Mouse (Mus musculus) heart, postnatal 0 days (tissue): ENCODE data around the gene Urod. TPM values are rescaled to one million over a fixed set of nuclear protein-coding genes. Genes with fewer than 3 reads are reported as not detected.
A peak's percentile ranks its signal among the peaks of the same experiment; 100 is the strongest.

Source experiments
- ATAC-seq: fragments of 200-750 bp; cut with Nextera tagmentation; 2 replicates; pipeline ENCODE4 v1.8.0; 2017; ENCODE audit warnings: low read depth, moderate number of reproducible peaks, moderate library complexity; ENCODE audit not compliant: insufficient read depth
- DNase-seq: peaks from one replicate; pipeline ENCODE4 v3.0.0-alpha.2; 2016; ENCODE audit warnings: low spot score
- H3K27ac ChIP-seq: fragments of 300-500 bp; sonication (generic); 2 replicates; pipeline ENCODE4 v1.5.1; 2014; ENCODE audit warnings: low read depth, mild to moderate bottlenecking
- H3K27me3 ChIP-seq: fragments of 300-500 bp; sonication (generic); 2 replicates; pipeline ENCODE4 v1.6.1; 2014; ENCODE audit warnings: low read length, mixed read lengths; ENCODE audit not compliant: control insufficient read depth, insufficient read depth
- H3K36me3 ChIP-seq: fragments of 300-500 bp; sonication (generic); replicated peaks from 2 replicates; pipeline ENCODE4 v1.6.1; 2014; ENCODE audit warnings: low read length, mixed read lengths; ENCODE audit not compliant: control insufficient read depth, insufficient read depth
- H3K4me1 ChIP-seq: fragments of 300-500 bp; sonication (generic); 2 replicates; pipeline ENCODE4 v1.6.1; 2014; ENCODE audit warnings: antibody characterized with exemption; ENCODE audit not compliant: control insufficient read depth, insufficient read depth
- H3K4me2 ChIP-seq: fragments of 300-500 bp; sonication (generic); 2 replicates; pipeline ENCODE4 v1.6.1; 2014; ENCODE audit warnings: low read depth, mild to moderate bottlenecking, low read length, moderate library complexity
- H3K4me3 ChIP-seq: fragments of 300-500 bp; sonication (generic); 2 replicates; pipeline ENCODE4 v1.5.1; 2014; ENCODE audit warnings: low read depth, low read length
- H3K9ac ChIP-seq: fragments of 300-500 bp; sonication (generic); replicated peaks from 2 replicates; pipeline ENCODE4 v1.6.1; 2014; ENCODE audit warnings: low read depth, low read length, mixed read lengths
- H3K9me3 ChIP-seq: fragments of 300-500 bp; sonication (generic); replicated peaks from 2 replicates; pipeline ENCODE4 v1.6.1; 2016; ENCODE audit warnings: low read length; ENCODE audit not compliant: control insufficient read depth
- CTCF ChIP-seq: IDR thresholded peaks from 2 replicates; pipeline ENCODE4 v1.5.1; 2016; ENCODE audit warnings: antibody characterized with exemption, control low read depth, low read depth
- EP300 ChIP-seq: IDR thresholded peaks from 2 replicates; pipeline ENCODE4 v1.6.1; 2016; ENCODE audit warnings: antibody characterized with exemption, low read depth
- WGBS: fragments of 180-500 bp; shearing (Covaris S2); extraction: QIAGEN DNeasy Blood & Tissue Kit; methylation state at CpG from one replicate; pipeline ENCODE4 v1.1.7; 2014; 5-methylcytosine and 5-hydroxymethylcytosine counted together
- polyA plus RNA-seq: library from polyadenylated mRNA; unstranded; fragments of >200 nt; fragmentation: Nextera tagmentation; extraction: Ambion mirVana; gene quantifications from 2 replicates; pipeline ENCODE4 v1.2.1, GENCODE M21; 2015
- total RNA-seq: library from RNA; depleted of rRNA; stranded (reverse); fragments of >200 nt; gene quantifications from 2 replicates; pipeline ENCODE4 v1.2.3, GENCODE M21; 2014; ENCODE audit warnings: low replicate concordance

The Urod gene
- total and polyA plus RNA-seq, 2 experiments from 2014 or later = 103 to 110 TPM

DNA sequence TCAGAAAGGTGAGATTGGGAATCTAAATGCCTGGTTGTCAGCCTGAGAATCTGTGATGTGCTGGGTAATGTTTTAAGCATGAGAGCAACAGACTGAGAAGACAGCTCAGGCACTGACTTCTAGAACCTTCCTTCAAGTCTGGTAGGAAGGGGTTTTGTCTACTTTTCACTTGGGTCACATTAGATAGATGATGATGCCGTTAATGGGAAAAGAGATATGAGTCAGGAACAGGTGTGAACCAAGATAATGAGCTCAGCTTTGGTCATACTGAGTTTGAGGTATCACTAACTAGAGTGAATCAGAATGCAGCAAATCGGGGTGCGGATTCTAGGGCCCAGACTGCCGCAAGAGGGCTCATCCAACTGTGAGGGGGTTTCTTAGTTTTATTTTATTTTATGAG is 29.3 kb upstream of the Urod start:
- Histone ChIP-seq H3K27ac (no peak overlapping the region), H3K36me3 (no peaks in the 10 kb centered on the region; the same call in 1 of the 2 replicates), H3K4me3 (no peak overlapping the region), H3K27me3 (no peaks in the 10 kb centered on the region), H3K9me3 (no peaks in the 10 kb centered on the region), H3K4me1 (peaks cover 6% of the 10 kb centered on the region; the same call in 1 of the 2 replicates), H3K9ac (no peak overlapping the region), H3K4me2 (no peak overlapping the region)
- no peak for DNase-seq
- ATAC-seq = no peak
- 94% methylated on average over 4 of the region's 4 CpGs for WGBS
- no peak for TF ChIP-seq CTCF
- no peak for TF ChIP-seq EP300

DNA sequence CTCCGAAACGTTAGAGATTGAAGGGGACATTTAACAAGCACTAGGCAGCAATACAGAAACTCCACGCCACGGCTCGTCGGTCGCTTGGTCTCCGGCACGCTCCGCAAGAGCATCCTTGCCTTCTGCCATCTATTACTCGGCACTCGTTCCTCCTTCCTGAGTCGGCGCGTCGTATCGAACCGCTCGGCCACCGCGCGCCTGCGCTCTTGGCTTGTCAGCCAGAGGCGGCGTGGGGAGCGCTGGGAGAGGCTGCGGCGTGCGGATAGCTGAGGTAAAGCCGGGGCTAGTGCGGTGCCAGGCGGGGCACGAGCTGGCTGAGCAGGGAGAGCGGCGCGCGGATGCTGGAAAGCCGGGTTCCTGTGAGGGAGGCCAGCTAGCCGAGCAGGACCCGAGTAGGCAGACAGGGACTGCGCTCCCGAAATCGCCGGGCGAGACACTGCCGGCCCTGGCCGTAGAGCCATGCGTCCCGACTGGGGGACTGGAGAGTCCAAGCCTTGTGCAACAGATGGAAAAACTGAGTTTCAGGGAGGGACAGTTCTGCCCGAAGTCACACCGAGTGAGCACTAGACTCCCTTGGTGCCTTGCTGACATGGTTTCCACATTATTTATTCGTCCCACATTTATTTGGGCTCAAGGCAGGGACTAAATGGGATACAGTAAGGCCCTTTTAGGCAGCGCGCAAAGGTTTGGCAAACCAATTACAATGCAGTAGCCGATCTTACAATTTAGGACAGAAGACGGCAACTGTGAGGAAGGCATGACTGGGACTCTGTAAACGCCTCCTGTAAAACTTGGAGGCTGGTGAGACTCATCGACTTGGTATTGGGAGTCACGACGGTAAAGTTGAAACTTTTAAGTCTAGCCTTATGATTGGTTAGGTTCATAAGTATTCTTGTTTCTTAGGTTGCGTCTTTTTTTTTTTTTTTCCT is 25.3 kb upstream of the Urod start, which contains the start of gene Eif2b3:
Eif2b3 (plus strand) TSS at position 197 of the 929 bp plus-strand sequence.
- 0 out of 2 replicates have a peak within 1 kb of the TSS, but pooled peaks have one; percentile 30 for H3K27ac ChIP-seq
- H3K4me2 ChIP-seq = peak within 1 kb of the TSS; percentile 91
- H3K9ac ChIP-seq = peak within 1 kb of the TSS; percentile 69
- peaks cover 6% of the 10 kb centered on the region; the same call in 1 of the 2 replicates for H3K4me1 ChIP-seq
- under 1% methylated on average over 61 of the region's 61 CpGs for WGBS
- TF ChIP-seq EP300 = no peak
- no peak for TF ChIP-seq CTCF
- H3K4me3 ChIP-seq = peak within 1 kb of the TSS; percentile 78
- ATAC-seq = peak; percentile 94
- H3K27me3 ChIP-seq = no peaks in the 10 kb centered on the region
- DNase-seq = peak; percentile 90
- H3K9me3 ChIP-seq = no peaks in the 10 kb centered on the region
- H3K36me3 ChIP-seq = no peaks in the 10 kb centered on the region; the same call in 1 of the 2 replicates

DNA sequence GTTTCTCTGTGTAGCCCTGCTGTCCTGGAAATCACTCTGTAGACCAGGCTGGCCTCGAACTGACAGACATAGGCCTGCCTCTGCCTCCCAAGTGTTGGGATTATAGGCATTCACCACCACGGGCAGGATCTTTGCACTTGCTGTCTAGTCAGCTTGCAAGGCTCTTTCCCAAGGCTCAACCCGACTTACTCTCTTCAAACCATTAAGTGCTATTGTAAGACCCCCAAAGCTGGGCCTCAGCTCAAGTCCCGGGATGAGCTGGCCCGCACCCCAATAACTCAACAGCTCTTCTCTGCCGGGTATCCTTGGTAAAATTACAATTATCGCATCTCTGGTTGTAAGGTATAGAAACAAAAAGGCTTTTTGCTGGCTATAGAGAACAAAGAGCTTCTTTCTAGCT is 24.1 kb upstream of the Urod start:
- no peak overlapping the region for H3K4me3 ChIP-seq
- H3K36me3 ChIP-seq = no peaks in the 10 kb centered on the region; the same call in 1 of the 2 replicates
- no peak overlapping the region for H3K27ac ChIP-seq
- H3K4me2 ChIP-seq = no peak overlapping the region
- DNase-seq (no peak), ATAC-seq (no peak)
- 85% methylated on average over 7 of the region's 7 CpGs for WGBS
- H3K9ac ChIP-seq = no peak overlapping the region
- TF ChIP-seq EP300 = no peak
- no peak for TF ChIP-seq CTCF
- no peaks in the 10 kb centered on the region for H3K9me3 ChIP-seq
- peaks cover 6% of the 10 kb centered on the region; the same call in 1 of the 2 replicates for H3K4me1 ChIP-seq
- H3K27me3 ChIP-seq = no peaks in the 10 kb centered on the region

DNA sequence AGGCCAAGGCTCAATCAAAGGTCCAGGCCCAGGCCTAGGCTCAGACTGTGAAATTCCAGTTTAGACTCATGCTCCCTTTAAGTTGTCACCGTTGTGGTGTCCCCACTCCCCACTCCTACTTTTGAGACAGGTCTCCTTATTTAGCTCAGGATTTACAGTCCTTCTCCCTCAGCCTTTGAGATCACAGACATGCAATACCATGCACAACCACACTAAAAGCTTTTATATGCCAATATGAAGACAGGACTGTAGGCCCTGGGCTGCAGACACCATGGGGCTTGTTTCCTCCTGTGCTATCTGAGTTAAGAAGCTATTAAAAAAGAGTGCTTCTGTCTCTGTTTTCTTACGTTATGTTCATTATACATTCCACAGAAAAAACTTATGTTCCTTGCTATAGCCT is 23.5 kb upstream of the Urod start:
- Histone ChIP-seq H3K9ac (no peak overlapping the region), H3K36me3 (no peaks in the 10 kb centered on the region; the same call in 1 of the 2 replicates), H3K27me3 (no peaks in the 10 kb centered on the region), H3K4me1 (peaks cover 6% of the 10 kb centered on the region; the same call in 1 of the 2 replicates), H3K4me3 (no peak overlapping the region), H3K4me2 (no peak overlapping the region), H3K9me3 (no peaks in the 10 kb centered on the region), H3K27ac (no peak overlapping the region)
- TF ChIP-seq EP300 = no peak
- no peak for TF ChIP-seq CTCF
- no peak for ATAC-seq
- 85% methylated on average over 2 of the region's 2 CpGs for WGBS
- no peak for DNase-seq

DNA sequence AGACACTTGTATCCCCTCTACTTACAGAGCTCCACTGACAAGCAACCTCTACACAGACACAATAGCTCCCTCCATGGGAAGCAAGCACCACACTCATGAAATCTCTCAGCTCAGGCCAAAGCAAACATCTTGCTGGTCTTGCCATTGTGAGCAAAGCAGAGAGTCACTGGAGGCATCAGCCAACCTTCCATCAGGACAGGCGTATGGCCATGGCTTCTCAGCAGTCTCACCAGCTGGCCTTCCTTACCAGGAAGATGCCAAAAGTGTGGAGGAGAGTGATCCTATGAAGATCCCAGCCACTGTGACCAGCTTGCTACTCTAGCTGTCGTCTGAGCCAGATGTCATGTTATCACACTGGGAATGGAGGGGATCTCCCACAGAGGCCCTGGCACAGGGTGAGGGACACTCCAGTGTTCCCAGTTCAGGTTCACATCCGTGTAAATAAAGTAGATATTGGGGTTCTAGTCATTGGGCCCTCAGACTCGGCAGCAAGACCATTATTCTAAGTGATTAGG is 20.7 kb upstream of the Urod start:
- 46% methylated on average over 4 of the region's 4 CpGs for WGBS
- Histone ChIP-seq H3K27ac (no peak overlapping the region), H3K27me3 (no peaks in the 10 kb centered on the region), H3K4me1 (peaks cover 2% of the 10 kb centered on the region; the same call in 1 of the 2 replicates), H3K4me2 (no peak overlapping the region), H3K9me3 (no peaks in the 10 kb centered on the region), H3K36me3 (no peaks in the 10 kb centered on the region), H3K9ac (no peak overlapping the region), H3K4me3 (no peak overlapping the region)
- ATAC-seq (no peak), DNase-seq (no peak)
- TF ChIP-seq CTCF (no peak), EP300 (no peak)
